Mouse (Mus musculus) forebrain, postnatal 0 days (tissue): ENCODE results near the gene Lifr. TPM values are rescaled to one million over a fixed set of nuclear protein-coding genes. Genes with fewer than 3 reads are reported as not detected.

Source experiments
- ATAC-seq: fragments of 200-750 bp; cut with Nextera tagmentation; 2 replicates; pipeline ENCODE4 v1.8.0; 2017; ENCODE audit warnings: mild to moderate bottlenecking, moderate library complexity
- DNase-seq: peaks from one replicate; pipeline ENCODE4 v3.0.0-alpha.2; 2015
- H3K27ac ChIP-seq: fragments of 300-500 bp; sonication (generic); 2 replicates; pipeline ENCODE4 v1.5.1; 2014; ENCODE audit warnings: low read depth, mild to moderate bottlenecking, antibody characterized with exemption, low read length, moderate library complexity, mixed read lengths
- H3K27me3 ChIP-seq: fragments of 300-500 bp; sonication (generic); 2 replicates; pipeline ENCODE4 v1.6.1; 2014; ENCODE audit warnings: mild to moderate bottlenecking, low read length, mixed read lengths; ENCODE audit not compliant: insufficient read depth
- H3K36me3 ChIP-seq: fragments of 300-500 bp; sonication (generic); 2 replicates; pipeline ENCODE4 v1.6.1; 2014; ENCODE audit warnings: mild to moderate bottlenecking, moderate library complexity; ENCODE audit not compliant: insufficient read depth
- H3K4me1 ChIP-seq: fragments of 300-500 bp; sonication (generic); 2 replicates; pipeline ENCODE4 v1.6.1; 2014; ENCODE audit warnings: antibody characterized with exemption; ENCODE audit not compliant: insufficient read depth
- H3K4me2 ChIP-seq: fragments of 300-500 bp; sonication (generic); 2 replicates; pipeline ENCODE4 v1.6.1; 2014; ENCODE audit warnings: low read depth, mild to moderate bottlenecking, moderate library complexity
- H3K4me3 ChIP-seq: fragments of 300-500 bp; sonication (generic); 2 replicates; pipeline ENCODE4 v1.5.1; 2014; ENCODE audit warnings: low read depth, low read length, mixed read lengths
- H3K9ac ChIP-seq: fragments of 300-500 bp; sonication (generic); 2 replicates; pipeline ENCODE4 v1.6.1; 2014; ENCODE audit warnings: mild to moderate bottlenecking
- H3K9me3 ChIP-seq: fragments of 300-500 bp; sonication (generic); 2 replicates; pipeline ENCODE4 v1.6.1; 2016; ENCODE audit warnings: low read length
- CTCF ChIP-seq: sonication (generic); IDR thresholded peaks from 2 replicates; pipeline ENCODE4 v1.5.1; 2016; ENCODE audit warnings: antibody characterized with exemption, control low read depth, low read depth
- WGBS: fragments of 180-500 bp; shearing (Covaris S2); extraction: QIAGEN DNeasy Blood & Tissue Kit; methylation state at CpG from one replicate; pipeline ENCODE4 v1.1.7; 2014; 5-methylcytosine and 5-hydroxymethylcytosine counted together
- polyA plus RNA-seq: library from polyadenylated mRNA; unstranded; fragments of >200 nt; fragmentation: Nextera tagmentation; extraction: Ambion mirVana; gene quantifications from 2 replicates; pipeline ENCODE4 v1.2.1, GENCODE M21; 2015
- total RNA-seq: library from RNA; depleted of rRNA; stranded (reverse); fragments of >200 nt; gene quantifications from 2 replicates; pipeline ENCODE4 v1.2.3, GENCODE M21; 2014

Gene Lifr
- total and polyA plus RNA-seq, 2 experiments from 2014 or later: 6.8 to 26.1 TPM

DNA sequence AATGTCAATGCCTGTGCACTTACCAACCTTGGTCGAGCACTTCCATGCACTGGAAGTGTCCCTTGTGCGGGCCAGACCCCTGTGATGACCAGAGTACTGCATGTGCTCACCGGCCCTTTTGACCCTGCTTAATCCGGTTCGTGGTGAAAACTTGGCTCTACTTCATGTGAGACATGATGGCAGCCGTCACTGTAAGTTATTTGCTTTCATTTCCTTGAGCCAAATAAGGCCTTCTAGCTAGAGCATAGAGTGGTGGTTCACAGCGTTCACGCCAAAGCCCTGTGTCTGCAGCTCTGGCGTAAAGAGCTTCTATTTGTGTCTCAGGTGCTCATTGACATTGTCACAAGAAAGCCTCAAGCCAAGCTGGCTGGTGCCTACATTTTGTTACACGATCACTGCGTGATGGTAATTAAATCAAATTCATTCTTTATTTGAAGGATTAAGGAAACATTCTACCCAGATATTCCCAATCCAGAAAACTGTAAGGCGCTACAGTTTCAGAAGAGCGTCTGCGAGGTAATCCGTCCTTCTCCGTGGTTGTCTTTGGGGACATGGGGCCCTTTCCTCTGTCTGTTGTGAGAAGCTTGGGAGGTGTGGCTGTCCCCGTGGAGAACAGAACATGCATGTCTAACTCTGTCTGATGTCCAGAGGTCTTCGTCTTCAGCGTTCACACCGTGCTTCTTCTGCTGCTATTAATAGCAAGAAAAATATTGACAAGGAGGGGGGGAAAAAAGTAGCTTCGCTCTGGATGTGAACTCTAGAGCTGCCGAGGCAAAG, 99.5 kb downstream of the Lifr start:
- Histone ChIP-seq H3K4me2 (no peak overlapping the region), H3K9me3 (no peaks in the 10 kb centered on the region), H3K27ac (no peak overlapping the region), H3K36me3 (peaks cover 18% of the 10 kb centered on the region), H3K4me1 (no peaks in the 10 kb centered on the region), H3K27me3 (no peaks in the 10 kb centered on the region), H3K4me3 (no peak overlapping the region), H3K9ac (no peak overlapping the region)
- TF ChIP-seq CTCF: no peak
- DNase-seq (no peak), ATAC-seq (no peak)
- 88% methylated on average over 22 of the region's 22 CpGs for WGBS

DNA sequence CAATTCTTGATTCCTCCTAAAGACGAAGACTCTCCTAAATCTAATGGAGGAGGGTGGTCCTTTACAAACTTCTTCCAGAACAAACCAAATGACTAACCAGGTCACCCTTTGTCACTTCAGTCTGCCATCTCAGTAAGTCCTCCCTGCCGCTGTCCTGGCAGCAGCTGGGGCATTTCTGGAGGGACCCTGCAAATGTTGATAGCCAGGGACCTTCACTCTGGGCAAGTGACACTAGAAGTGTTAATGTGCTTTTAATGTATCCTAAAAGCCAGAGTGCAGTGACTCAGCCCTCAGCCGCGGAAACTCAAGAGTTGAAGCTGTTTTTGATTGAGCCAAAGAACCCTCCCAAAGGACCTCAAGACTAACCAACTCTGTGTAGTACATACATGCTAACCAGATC, 100.7 kb downstream of the Lifr start:
- H3K27ac ChIP-seq: no peak overlapping the region
- peaks cover 15% of the 10 kb centered on the region for H3K36me3 ChIP-seq
- ATAC-seq (no peak), DNase-seq (no peak)
- H3K27me3 ChIP-seq: no peaks in the 10 kb centered on the region
- H3K4me3 ChIP-seq: no peak overlapping the region
- 95% methylated on average over 4 of the region's 4 CpGs for WGBS
- TF ChIP-seq CTCF: no peak
- H3K9ac ChIP-seq: no peak overlapping the region
- peaks cover 9% of the 10 kb centered on the region; the same call in 1 of the 2 replicates for H3K4me1 ChIP-seq
- H3K9me3 ChIP-seq: no peaks in the 10 kb centered on the region
- H3K4me2 ChIP-seq: no peak overlapping the region

DNA sequence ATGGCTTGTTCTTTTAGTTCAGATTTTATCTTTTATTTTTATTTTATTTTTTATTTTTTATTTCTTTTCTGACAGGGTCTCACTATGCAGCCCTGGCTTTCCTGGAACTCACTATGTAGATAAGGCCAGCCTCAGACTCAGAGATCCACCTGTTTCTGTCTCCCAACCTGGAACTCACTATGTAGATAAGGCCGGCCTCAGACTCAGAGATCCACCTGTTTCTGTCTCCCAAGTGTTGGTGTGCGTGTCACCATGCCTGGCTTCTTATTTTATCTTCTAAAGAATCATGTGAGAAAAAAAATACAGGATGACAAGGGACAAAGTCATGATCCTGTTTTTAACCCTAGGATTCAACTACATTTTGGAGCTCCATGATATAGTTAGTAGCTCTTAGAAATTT, 102.2 kb downstream of the Lifr start:
- H3K27ac ChIP-seq: no peak overlapping the region
- TF ChIP-seq CTCF: no peak
- no peak overlapping the region for H3K4me3 ChIP-seq
- no peaks in the 10 kb centered on the region for H3K9me3 ChIP-seq
- no peak overlapping the region for H3K9ac ChIP-seq
- peaks cover 8% of the 10 kb centered on the region for H3K36me3 ChIP-seq
- ATAC-seq (no peak), DNase-seq (no peak)
- no peaks in the 10 kb centered on the region for H3K27me3 ChIP-seq
- 93% methylated on average over 2 of the region's 2 CpGs for WGBS
- H3K4me1 ChIP-seq: peaks cover 11% of the 10 kb centered on the region; the same call in 1 of the 2 replicates
- no peak overlapping the region for H3K4me2 ChIP-seq

DNA sequence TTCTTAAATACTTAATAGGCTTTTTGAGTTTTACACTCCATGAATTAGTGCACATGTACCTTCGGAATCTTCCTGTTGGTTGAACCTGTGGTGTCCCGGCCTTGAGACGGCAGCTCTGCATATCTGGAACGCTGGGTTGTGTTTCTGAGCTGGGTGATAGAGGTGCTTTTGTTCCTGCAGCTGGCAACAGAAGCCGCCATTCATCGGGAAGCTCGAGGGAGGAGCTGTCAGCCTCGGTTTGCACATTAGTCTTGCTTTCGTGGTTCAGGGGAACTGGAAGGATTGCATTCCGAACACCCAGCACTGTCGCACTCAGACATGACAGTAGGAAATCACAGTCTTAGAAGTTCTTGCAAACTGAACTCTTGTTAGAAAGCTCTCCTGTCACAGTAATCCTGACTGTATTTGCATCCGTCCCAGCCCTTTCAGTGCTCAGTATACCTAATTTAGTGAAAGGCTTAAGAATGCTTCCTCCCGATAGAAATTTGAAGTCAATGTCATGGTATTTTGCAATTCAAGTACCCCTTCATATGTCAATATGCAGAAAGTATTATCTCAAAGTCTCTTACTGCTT, 103.8 kb downstream of the Lifr start:
- peak overlapping the region; percentile 46 for H3K27ac ChIP-seq
- DNase-seq: peak; percentile 57
- peaks cover 11% of the 10 kb centered on the region; the same call in 1 of the 2 replicates for H3K4me1 ChIP-seq
- no peaks in the 10 kb centered on the region for H3K27me3 ChIP-seq
- no peak overlapping the region for H3K9ac ChIP-seq
- WGBS: 10% methylated on average over 13 of the region's 13 CpGs
- no peaks in the 10 kb centered on the region for H3K9me3 ChIP-seq
- peak; percentile 51 for ATAC-seq
- H3K4me3 ChIP-seq: no peak overlapping the region
- H3K4me2 ChIP-seq: no peak overlapping the region
- H3K36me3 ChIP-seq: peaks cover 8% of the 10 kb centered on the region
- no peak for TF ChIP-seq CTCF

DNA sequence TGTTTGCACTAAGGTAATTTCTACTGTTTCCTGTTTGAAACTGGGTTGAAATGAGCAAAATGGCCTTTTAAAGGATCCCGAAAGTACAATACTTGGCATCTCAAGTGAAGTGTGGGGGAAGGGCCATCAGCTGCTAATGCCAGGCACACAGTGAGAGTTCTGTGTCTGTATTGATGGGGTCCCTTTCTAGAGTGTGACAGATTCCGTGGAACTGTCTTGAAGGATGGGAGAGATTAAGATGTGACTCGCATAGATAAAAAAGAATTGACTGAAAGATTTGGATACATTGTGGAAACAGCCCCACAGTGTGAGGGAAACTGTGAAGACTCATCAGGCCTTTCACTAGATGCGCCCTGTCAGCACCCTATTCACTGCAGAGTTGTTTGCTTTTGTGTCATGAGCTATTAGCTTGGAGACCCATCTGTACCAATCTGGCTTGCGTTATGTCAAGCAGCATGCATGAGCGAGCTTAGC, 104.4 kb downstream of the Lifr start:
- DNase-seq (peak; percentile 75), ATAC-seq (peak; percentile 86)
- H3K9me3 ChIP-seq: no peaks in the 10 kb centered on the region
- H3K4me1 ChIP-seq: peaks cover 11% of the 10 kb centered on the region; the same call in 1 of the 2 replicates
- H3K27me3 ChIP-seq: no peaks in the 10 kb centered on the region
- 17% methylated on average over 6 of the region's 6 CpGs for WGBS
- H3K9ac ChIP-seq: no peak overlapping the region
- peak overlapping the region; percentile 46 for H3K27ac ChIP-seq
- no peak for TF ChIP-seq CTCF
- peaks cover 8% of the 10 kb centered on the region for H3K36me3 ChIP-seq
- no peak overlapping the region for H3K4me3 ChIP-seq
- H3K4me2 ChIP-seq: no peak overlapping the region

DNA sequence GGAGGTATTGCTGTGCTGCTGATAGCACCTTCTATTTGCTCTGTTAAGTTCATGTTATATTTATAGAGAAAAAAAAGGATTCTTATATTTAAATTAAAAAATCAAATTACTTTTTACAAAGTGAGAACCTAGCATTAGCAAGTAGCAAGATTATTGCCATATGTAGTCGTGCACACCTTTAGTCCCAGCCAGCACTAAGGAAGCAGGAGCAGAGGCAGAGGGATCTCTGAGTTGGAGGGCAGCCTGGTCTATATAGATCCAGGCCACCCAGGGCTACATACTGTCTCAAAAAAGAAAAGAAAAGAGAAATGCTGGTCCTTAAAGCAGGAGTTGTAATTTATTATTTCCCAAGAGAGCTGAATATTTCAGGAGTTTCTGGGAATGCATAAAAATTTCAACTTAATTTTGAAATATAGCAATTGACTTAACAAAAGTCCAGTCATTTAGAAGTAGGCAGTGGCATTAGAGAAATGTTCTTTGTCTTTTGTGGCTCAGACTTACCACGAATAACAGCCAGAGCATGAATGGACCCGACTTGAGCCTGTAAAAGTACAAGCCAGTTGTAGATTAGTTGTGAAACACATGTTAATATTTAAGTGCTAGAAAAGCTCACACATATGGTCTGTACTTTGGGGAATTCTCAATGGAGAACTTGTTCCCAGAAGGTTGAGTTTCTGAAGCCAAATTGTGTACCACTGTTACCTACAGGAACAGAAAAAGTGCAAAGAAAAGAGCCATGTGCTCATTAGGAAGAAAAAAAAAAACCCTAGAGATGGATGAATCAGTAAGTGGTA, 107.4 kb downstream of the Lifr start:
- no peak for ATAC-seq
- H3K9ac ChIP-seq: no peak overlapping the region
- H3K4me3 ChIP-seq: no peak overlapping the region
- no peaks in the 10 kb centered on the region for H3K27me3 ChIP-seq
- TF ChIP-seq CTCF: no peak
- H3K9me3 ChIP-seq: no peaks in the 10 kb centered on the region
- H3K27ac ChIP-seq: no peak overlapping the region
- H3K36me3 ChIP-seq: no peaks in the 10 kb centered on the region
- DNase-seq: no peak
- no peak overlapping the region for H3K4me2 ChIP-seq
- peaks cover 11% of the 10 kb centered on the region; the same call in 1 of the 2 replicates for H3K4me1 ChIP-seq
- WGBS: 38% methylated on average over 3 of the region's 3 CpGs
